Mouse (Mus musculus): Measurements from ENCODE around the gene Cd86.

DNA sequence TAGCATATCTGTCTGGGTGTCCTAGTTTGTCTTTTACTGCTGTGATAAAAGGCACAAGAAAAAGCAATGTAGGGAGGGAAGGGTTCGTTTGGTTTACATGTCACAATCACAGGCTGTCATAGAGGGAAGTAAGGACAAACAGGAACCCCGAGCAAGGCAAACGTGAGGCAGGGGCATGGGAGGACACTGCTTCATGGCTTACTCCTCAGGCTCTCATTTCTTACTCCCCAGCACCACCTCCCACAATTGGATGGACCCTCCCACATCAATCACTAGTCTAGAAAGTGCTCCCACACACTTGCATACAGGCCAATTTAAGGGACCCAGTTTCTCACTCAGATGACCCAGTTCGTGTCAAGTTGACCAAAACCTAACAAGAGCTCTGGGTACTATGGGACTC is 29.1 kb downstream of the Cd86 start:
- TF ChIP-seq POLR2A (IDR thresholded peaks at IDR 0.05; ENCODE audit: borderline replicate concordance, extremely low read depth, low read depth, low read length) (no peak), CTCF (IDR thresholded peaks at IDR 0.05; ENCODE audit: insufficient read depth, low read length) (no peak)

All from lung, adult 2 months (tissue).